Mouse (Mus musculus): ENCODE measurements at regions not wholly inside any gene's neighbourhood (a gene's known extent, or its start where the extent isn't known, plus 50 kb on each side); places are given as distances from the start of the nearest gene placed in this dataset.

- no peak for TF ChIP-seq CTCF (conservative IDR thresholded peaks at IDR 0.05)
- no peak overlapping the region for H3K27ac ChIP-seq
- no peak for DNase-seq (ENCODE audit: low spot score in 2 of 2)
- no peak overlapping the region for H3K4me3 ChIP-seq
Observed at GRCm38 (mm10) chr4:105376591-105376990, 219.4 kb downstream of the Plpp3 start.

- no peak overlapping the region for H3K27ac ChIP-seq
- no peak overlapping the region for H3K4me3 ChIP-seq
- no peak for DNase-seq (ENCODE audit: low spot score in 2 of 2)
- no peak for TF ChIP-seq CTCF (conservative IDR thresholded peaks at IDR 0.05)
Observed at GRCm38 (mm10) chr4:105377469-105378187, 220.5 kb downstream of the Plpp3 start.

GRCm38 (mm10) chr4:105384826-105385225 is 227.7 kb downstream of the Plpp3 start:
- H3K27ac ChIP-seq: no peak overlapping the region
- DNase-seq (ENCODE audit: low spot score in 2 of 2): no peak
- no peak overlapping the region for H3K4me3 ChIP-seq
- no peak for TF ChIP-seq CTCF (conservative IDR thresholded peaks at IDR 0.05)

- TF ChIP-seq CTCF (conservative IDR thresholded peaks at IDR 0.05): no peak
- no peak overlapping the region for H3K4me3 ChIP-seq
Observed at GRCm38 (mm10) chr4:105385481-105385880, 228.3 kb downstream of the Plpp3 start.

GRCm38 (mm10) chr4:105390378-105390777 is 233.2 kb downstream of the Plpp3 start:
- Histone ChIP-seq H3K27ac (no peak overlapping the region), H3K4me3 (no peak overlapping the region)
- no peak for DNase-seq (ENCODE audit: low spot score in 2 of 2)
- TF ChIP-seq CTCF (conservative IDR thresholded peaks at IDR 0.05): no peak

More at GRCm38 (mm10) chr4:105385481-105385880, 228.3 kb downstream of the Plpp3 start:
- H3K27ac ChIP-seq: no peak overlapping the region
- DNase-seq (ENCODE audit: low spot score in 2 of 2): no peak

- Histone ChIP-seq H3K4me3 (no peak overlapping the region), H3K27ac (no peak overlapping the region)
- no peak for DNase-seq (ENCODE audit: low spot score in 2 of 2)
- no peak for TF ChIP-seq CTCF (conservative IDR thresholded peaks at IDR 0.05)
Observed at GRCm38 (mm10) chr4:105394366-105394765, 237.2 kb downstream of the Plpp3 start.

GRCm38 (mm10) chr4:105397451-105397850 is 240.3 kb downstream of the Plpp3 start:
- no peak for TF ChIP-seq CTCF (conservative IDR thresholded peaks at IDR 0.05)
- no peak for DNase-seq (ENCODE audit: low spot score in 2 of 2)
- H3K27ac ChIP-seq: no peak overlapping the region
- H3K4me3 ChIP-seq: no peak overlapping the region

GRCm38 (mm10) chr4:105402021-105402420 is 244.9 kb downstream of the Plpp3 start:
- H3K27ac ChIP-seq: no peak overlapping the region
- no peak for TF ChIP-seq CTCF (conservative IDR thresholded peaks at IDR 0.05)
- no peak for DNase-seq (ENCODE audit: low spot score in 2 of 2)
- H3K4me3 ChIP-seq: no peak overlapping the region

- Histone ChIP-seq H3K4me3 (no peak overlapping the region), H3K27ac (no peak overlapping the region)
- TF ChIP-seq CTCF (conservative IDR thresholded peaks at IDR 0.05): no peak
- DNase-seq (ENCODE audit: low spot score in 2 of 2): no peak
Observed at GRCm38 (mm10) chr4:105403169-105403568, 246.0 kb downstream of the Plpp3 start.

- no peak overlapping the region for H3K27ac ChIP-seq
- no peak for DNase-seq (ENCODE audit: low spot score in 2 of 2)
- TF ChIP-seq CTCF (conservative IDR thresholded peaks at IDR 0.05): no peak
- H3K4me3 ChIP-seq: no peak overlapping the region
Observed at GRCm38 (mm10) chr4:105403686-105404085, 246.5 kb downstream of the Plpp3 start.

GRCm38 (mm10) chr4:105405728-105406127 is 248.6 kb downstream of the Plpp3 start:
- no peak overlapping the region for H3K4me3 ChIP-seq
- DNase-seq (ENCODE audit: low spot score in 2 of 2): no peak
- no peak overlapping the region for H3K27ac ChIP-seq
- no peak for TF ChIP-seq CTCF (conservative IDR thresholded peaks at IDR 0.05)

GRCm38 (mm10) chr4:105406786-105407464 is 249.8 kb downstream of the Plpp3 start:
- no peak for DNase-seq (ENCODE audit: low spot score in 2 of 2)
- Histone ChIP-seq H3K27ac (no peak overlapping the region), H3K4me3 (no peak overlapping the region)
- TF ChIP-seq CTCF (conservative IDR thresholded peaks at IDR 0.05): 0 out of 2 replicates have a peak, but pooled peaks have one; percentile 8

- no peak for TF ChIP-seq CTCF (conservative IDR thresholded peaks at IDR 0.05)
- no peak overlapping the region for H3K4me3 ChIP-seq
- no peak for DNase-seq (ENCODE audit: low spot score in 2 of 2)
Observed at GRCm38 (mm10) chr4:105408896-105409295, 251.7 kb downstream of the Plpp3 start.

GRCm38 (mm10) chr4:105417166-105417565 is 260.0 kb downstream of the Plpp3 start:
- Histone ChIP-seq H3K27ac (no peak overlapping the region), H3K4me3 (no peak overlapping the region)
- no peak for DNase-seq (ENCODE audit: low spot score in 2 of 2)
- TF ChIP-seq CTCF (conservative IDR thresholded peaks at IDR 0.05): no peak

More at GRCm38 (mm10) chr4:105408896-105409295, 251.7 kb downstream of the Plpp3 start:
- no peak overlapping the region for H3K27ac ChIP-seq

Data from layer of hippocampus, adult 2 months (tissue).